ENCODE assay signal across 38 mouse cellular contexts in genomic region chr5:32017686-32018085, GRCm38 (mm10).
DNase-seq lines count a peak whose midpoint lies in the region; ATAC-seq and TF ChIP-seq lines count a peak whose summit lies in the region.
"Had no signal": no experiment of that assay in that cellular context is flagged by ENCODE, and none has a peak within 500 bp of the region (broad histone marks: within the 10 kb centered on the region; RNA-seq: fewer than 3 reads in every experiment).

No protein-coding gene starts in this region.

- no peak for TF ChIP-seq POLR2A in embryonic fibroblast, embryonic 13.5 days (IDR thresholded peaks at IDR 0.05; ENCODE audit: low read depth, low read length)

- no peak overlapping the region for H3K9ac ChIP-seq in stomach, postnatal 0 days (ENCODE audit: low read length)
- H3K9ac ChIP-seq: embryonic facial prominence, embryonic 13.5 days; heart, embryonic 15.5 days; hindbrain, embryonic 14.5 days; limb, embryonic 15.5 days; liver, embryonic 13.5 days; midbrain, embryonic 12.5 days; neural tube, embryonic 13.5 days had no signal

- peak; percentile 17 to 25 for DNase-seq in heart, adult 18-20 months
- DNase-seq in heart, postnatal 4 days, result no peak
- DNase-seq in ovary, adult 18-20 months (ENCODE audit: low spot score), result peak; percentile 40
- no peak for DNase-seq in ovary, postnatal 14 days (ENCODE audit: low spot score)
- DNase-seq in stomach, postnatal 0 days (ENCODE audit: low spot score), result no peak
- DNase-seq: adrenal gland, adult 8-10 months; cerebellum, adult 9-10 months; cerebellum, postnatal 36 days; embryo, embryonic 11 days; gastrocnemius, adult 2 months; gastrocnemius, postnatal 36 days; kidney, adult 9 months; kidney, postnatal 10 days; layer of hippocampus, postnatal 36 days; liver, embryonic 13.5 days; lung, adult 18-20 months; lung, postnatal 4 days; retina, postnatal 1 day; spleen, adult 18-20 months; thymus, adult 18-20 months; thymus, postnatal 25 days had no signal

- no peak overlapping the region for H3K4me2 ChIP-seq in stomach, postnatal 0 days (replicated peaks; ENCODE audit: low read depth)
- H3K4me2 ChIP-seq: embryonic facial prominence, embryonic 13.5 days; heart, embryonic 15.5 days; hindbrain, embryonic 14.5 days; limb, embryonic 15.5 days; liver, embryonic 13.5 days; midbrain, embryonic 12.5 days; neural tube, embryonic 13.5 days had no signal

- H3K27me3 ChIP-seq in stomach, postnatal 0 days (ENCODE audit: control insufficient read depth, insufficient read depth, low read length), result no peaks in the 10 kb centered on the region
- H3K27me3 ChIP-seq: embryonic facial prominence, embryonic 13.5 days; heart, embryonic 15.5 days; limb, embryonic 15.5 days; liver, embryonic 13.5 days; megakaryocyte, embryonic 14.5 days; midbrain, embryonic 12.5 days; neural tube, embryonic 13.5 days; Patski had no signal

- no peaks in the 10 kb centered on the region for H3K9me3 ChIP-seq in stomach, postnatal 0 days (ENCODE audit: control insufficient read depth, low read length)
- H3K9me3 ChIP-seq: embryonic facial prominence, embryonic 13.5 days; G1E; heart, embryonic 15.5 days; limb, embryonic 10.5 days; limb, embryonic 15.5 days; liver, embryonic 13.5 days; megakaryocyte, embryonic 14.5 days; midbrain, embryonic 12.5 days; neural tube, embryonic 13.5 days had no signal

- peak overlapping the region; percentile 25; the same call in 1 of the 2 replicates for H3K27ac ChIP-seq in embryonic fibroblast, embryonic 13.5 days (ENCODE audit: insufficient read depth, low read length)
- H3K27ac ChIP-seq in stomach, postnatal 0 days (replicated peaks), result no peak overlapping the region
- H3K27ac ChIP-seq: embryonic facial prominence, embryonic 13.5 days; gastrocnemius, adult 2 months; heart, embryonic 15.5 days; hindbrain, embryonic 14.5 days; limb, embryonic 10.5 days; limb, embryonic 15.5 days; liver, embryonic 13.5 days; midbrain, embryonic 12.5 days; neural tube, embryonic 13.5 days had no signal

- no peak overlapping the region for H3K4me3 ChIP-seq in embryonic fibroblast, embryonic 13.5 days (ENCODE audit: insufficient read depth, low read length)
- no peak overlapping the region for H3K4me3 ChIP-seq in stomach, postnatal 0 days (ENCODE audit: low read depth, low read length)
- H3K4me3 ChIP-seq: embryonic facial prominence, embryonic 13.5 days; erythroblast, embryonic 14.5 days; gastrocnemius, adult 2 months; heart, embryonic 15.5 days; limb, embryonic 10.5 days; limb, embryonic 15.5 days; liver, embryonic 13.5 days; megakaryocyte, embryonic 14.5 days; midbrain, embryonic 12.5 days; neural tube, embryonic 13.5 days had no signal

- WGBS in stomach, postnatal 0 days, result 55% methylated on average over 3 of the region's 3 CpGs

- H3K4me1 ChIP-seq in embryonic fibroblast, embryonic 13.5 days (ENCODE audit: control insufficient read depth, insufficient read depth, low read length), result peaks cover 6% of the 10 kb centered on the region
- H3K4me1 ChIP-seq in stomach, postnatal 0 days (replicated peaks; ENCODE audit: control insufficient read depth, insufficient read depth), result no peaks in the 10 kb centered on the region
- H3K4me1 ChIP-seq: embryonic facial prominence, embryonic 13.5 days; limb, embryonic 10.5 days; limb, embryonic 15.5 days; liver, embryonic 13.5 days; midbrain, embryonic 12.5 days; neural tube, embryonic 13.5 days had no signal

- no peak for ATAC-seq in stomach, postnatal 0 days (ENCODE audit: low FRiP score, low TSS enrichment)
- no peak for ATAC-seq in activated CD4-positive, CD25-positive, alpha-beta regulatory T cell, adult 4 months
- ATAC-seq: CD4-positive, CD25-positive, alpha-beta regulatory T cell, adult 4 months; forebrain, embryonic 16.5 days; intestine, postnatal 0 days; lung, postnatal 0 days; Patski had no signal

- TF ChIP-seq CTCF in embryonic fibroblast, embryonic 13.5 days (IDR thresholded peaks at IDR 0.05; ENCODE audit: borderline replicate concordance, insufficient read depth, low read length), result no peak
- TF ChIP-seq CTCF in stomach, postnatal 0 days (IDR thresholded peaks at IDR 0.05; ENCODE audit: low read depth), result no peak

- no peaks in the 10 kb centered on the region for H3K36me3 ChIP-seq in stomach, postnatal 0 days (ENCODE audit: control insufficient read depth, insufficient read depth, low read length)
- H3K36me3 ChIP-seq: embryonic facial prominence, embryonic 13.5 days; heart, embryonic 15.5 days; limb, embryonic 10.5 days; limb, embryonic 15.5 days; liver, embryonic 13.5 days; midbrain, embryonic 12.5 days; neural tube, embryonic 13.5 days had no signal

- no peak for TF ChIP-seq EP300 in stomach, postnatal 0 days (optimal IDR thresholded peaks at IDR 0.05)

Comparison
In these comparisons a context has a peak if more than half of its experiments do, and no peak if none do; other contexts are left out.
1. DNase-seq: peak in heart, adult 18-20 months (2 of 2) and ovary, adult 18-20 months (single experiment); none in heart, postnatal 4 days (single experiment), ovary, postnatal 14 days (single experiment) and stomach, postnatal 0 days (single experiment).